Mouse (Mus musculus): ENCODE data around the gene Sncg. TPM values are rescaled to one million over a fixed set of nuclear protein-coding genes. Genes with fewer than 3 reads are reported as not detected.
"Not testable (repeated sequence)": the region's sequence is repeated elsewhere in the genome, so short reads cannot be mapped to it uniquely, and the experiment has no call there.

Gene Sncg
- polyA plus RNA-seq, 2 experiments from 2014 or later: not detected

- no peak for ATAC-seq
Measured at GRCm38 (mm10) chr14:34370203-34370602, 4.4 kb downstream of the Sncg start.

GRCm38 (mm10) chr14:34365147-34365507, 9.5 kb downstream of the Sncg start:
- no peak for ATAC-seq

GRCm38 (mm10) chr14:34364254-34365146, 10.1 kb downstream of the Sncg start:
- ATAC-seq: not testable (repeated sequence)

GRCm38 (mm10) chr14:34363490-34364253, 10.9 kb downstream of the Sncg start:
- peak; percentile 86 for ATAC-seq

GRCm38 (mm10) chr14:34362726-34363445, 11.7 kb downstream of the Sncg start:
- peak; percentile 58 for ATAC-seq

GRCm38 (mm10) chr14:34362135-34362534, 12.5 kb downstream of the Sncg start:
- no peak for ATAC-seq

- ATAC-seq: no peak
Measured at GRCm38 (mm10) chr14:34360251-34360650, 14.3 kb downstream of the Sncg start.

GRCm38 (mm10) chr14:34359676-34360244, 14.8 kb downstream of the Sncg start:
- ATAC-seq: no peak

- ATAC-seq: no peak
Measured at GRCm38 (mm10) chr14:34357671-34358455, 16.7 kb downstream of the Sncg start.

- ATAC-seq: no peak
Measured at GRCm38 (mm10) chr14:34355301-34355700, 19.3 kb downstream of the Sncg start, which contains the start of gene Fam25c. Gene Fam25c (minus strand): TSS chr14:34355433.

- no peak for ATAC-seq
Measured at GRCm38 (mm10) chr14:34354456-34354855, 20.1 kb downstream of the Sncg start.

GRCm38 (mm10) chr14:34353326-34353725, 21.3 kb downstream of the Sncg start:
- ATAC-seq: no peak

GRCm38 (mm10) chr14:34352523-34352922, 22.1 kb downstream of the Sncg start:
- ATAC-seq: no peak

GRCm38 (mm10) chr14:34351660-34352059, 22.9 kb downstream of the Sncg start:
- ATAC-seq: no peak

GRCm38 (mm10) chr14:34349007-34349406, 25.6 kb downstream of the Sncg start:
- ATAC-seq: no peak

GRCm38 (mm10) chr14:34348301-34348700, 26.3 kb downstream of the Sncg start:
- ATAC-seq: no peak

- no peak for ATAC-seq
Measured at GRCm38 (mm10) chr14:34347084-34347483, 27.5 kb downstream of the Sncg start.

GRCm38 (mm10) chr14:34345771-34346566, 28.6 kb downstream of the Sncg start:
- ATAC-seq: no peak

- no peak for ATAC-seq
Measured at GRCm38 (mm10) chr14:34344361-34344760, 30.2 kb downstream of the Sncg start.

- no peak for ATAC-seq
Measured at GRCm38 (mm10) chr14:34343078-34343477, 31.5 kb downstream of the Sncg start.

- ATAC-seq: no peak
Measured at GRCm38 (mm10) chr14:34341993-34342392, 32.6 kb downstream of the Sncg start.
